Mouse (Mus musculus): ENCODE measurements around the gene Vps33b.

- TF ChIP-seq CTCF (IDR thresholded peaks at IDR 0.05), result no peak
- no peak for TF ChIP-seq EP300 (IDR thresholded peaks at IDR 0.05)
These were observed 24.6 kb upstream of the Vps33b start for GRCm38 (mm10) chr7:80244851-80245250.
